Mouse (Mus musculus): ENCODE data around the gene Fgr.

GRCm38 (mm10) chr4:132988581-132989355 is 14.9 kb downstream of the Fgr start:
- TF ChIP-seq CTCF (IDR thresholded peaks at IDR 0.05; ENCODE audit: extremely low read depth, insufficient read depth, low read length) (no peak), POLR2A (IDR thresholded peaks at IDR 0.05; ENCODE audit: extremely low read depth, insufficient read depth, low read length) (no peak)

Data from cortical plate, adult 2 months (tissue).